Mouse (Mus musculus) embryonic facial prominence, embryonic 14.5 days (tissue): ENCODE measurements at regions not wholly inside any gene's neighbourhood (a gene's known extent, or its start where the extent isn't known, plus 50 kb on each side); places are given as distances from the start of the nearest gene placed in this dataset.

Experiments used
- ATAC-seq: fragments of 200-750 bp; cut with Nextera tagmentation; 2 replicates; pipeline ENCODE4 v1.8.0; 2017; ENCODE audit warnings: low read depth, moderate number of reproducible peaks, moderate TSS enrichment
- DNase-seq: peaks from one replicate; pipeline ENCODE4 v3.0.0-alpha.2; 2015; ENCODE audit warnings: low spot score
- H3K27ac ChIP-seq: fragments of 300-500 bp; sonication (generic); replicated peaks from 2 replicates; pipeline ENCODE4 v1.5.1; 2014; ENCODE audit warnings: low read depth, mild to moderate bottlenecking, low read length, moderate library complexity
- H3K27me3 ChIP-seq: fragments of 300-500 bp; sonication (generic); replicated peaks from 2 replicates; pipeline ENCODE4 v1.6.1; 2014; ENCODE audit warnings: low read length; ENCODE audit not compliant: control insufficient read depth, insufficient read depth
- H3K36me3 ChIP-seq: fragments of 300-500 bp; sonication (generic); 2 replicates; pipeline ENCODE4 v1.6.1; 2014; ENCODE audit warnings: low read length, mixed read lengths; ENCODE audit not compliant: control insufficient read depth, insufficient read depth
- H3K4me1 ChIP-seq: fragments of 300-500 bp; sonication (generic); 2 replicates; pipeline ENCODE4 v1.6.1; 2014; ENCODE audit warnings: antibody characterized with exemption, low read length; ENCODE audit not compliant: control insufficient read depth, insufficient read depth
- H3K4me2 ChIP-seq: fragments of 300-500 bp; sonication (generic); 2 replicates; pipeline ENCODE4 v1.6.1; 2014; ENCODE audit warnings: low read depth, mild to moderate bottlenecking, low read length, moderate library complexity, mixed read lengths
- H3K4me3 ChIP-seq: fragments of 300-500 bp; sonication (generic); 2 replicates; pipeline ENCODE4 v1.5.1; 2014; ENCODE audit warnings: low read depth, mild to moderate bottlenecking, low read length
- H3K9ac ChIP-seq: fragments of 300-500 bp; sonication (generic); 2 replicates; pipeline ENCODE4 v1.6.1; 2014; ENCODE audit warnings: low read depth, mild to moderate bottlenecking, low read length, moderate library complexity, mixed read lengths
- H3K9me3 ChIP-seq: fragments of 300-500 bp; sonication (generic); 2 replicates; pipeline ENCODE4 v1.6.1; 2016; ENCODE audit warnings: low read length; ENCODE audit not compliant: control insufficient read depth
- WGBS: fragments of 180-500 bp; shearing (Covaris S2); extraction: QIAGEN DNeasy Blood & Tissue Kit; methylation state at CpG from one replicate; pipeline ENCODE4 v1.1.7; 2014; 5-methylcytosine and 5-hydroxymethylcytosine counted together

- 0 out of 2 replicates have a peak, but pooled peaks have one; percentile 26 for ATAC-seq
- H3K4me3 ChIP-seq = no peak overlapping the region
These were observed 110.4 kb downstream of the Dsel start for GRCm38 (mm10) chr1:111754263-111754857.

More at GRCm38 (mm10) chr1:111754263-111754857, 110.4 kb downstream of the Dsel start:
- WGBS = 9% methylated on average over 9 of the region's 20 CpGs
- no peaks in the 10 kb centered on the region for H3K9me3 ChIP-seq
- H3K27ac ChIP-seq = no peak overlapping the region
- DNase-seq = peak; percentile 1
- no peaks in the 10 kb centered on the region for H3K4me1 ChIP-seq
- peak overlapping the region; percentile 51 for H3K4me2 ChIP-seq
- H3K9ac ChIP-seq = no peak overlapping the region
- H3K36me3 ChIP-seq = no peaks in the 10 kb centered on the region
- H3K27me3 ChIP-seq = no peaks in the 10 kb centered on the region
